Comparison of ENCODE assay signal across 23 mouse cellular contexts in genomic region chr7:141486239-141486638, GRCm38 (mm10). TPM values are rescaled to one million over a fixed set of nuclear protein-coding genes. Genes with fewer than 3 reads are reported as not detected.
DNase-seq lines count a peak whose midpoint lies in the region.
"Had no signal": no experiment of that assay in that cellular context is flagged by ENCODE, and none has a peak within 500 bp of the region (broad histone marks: within the 10 kb centered on the region; RNA-seq: fewer than 3 reads in every experiment).

No protein-coding gene starts in this region.

- peaks cover 15% of the 10 kb centered on the region; the same call in 1 of the 2 replicates for H3K36me3 ChIP-seq in heart, embryonic 10.5 days
- H3K36me3 ChIP-seq: embryonic facial prominence, embryonic 13.5 days; forebrain, embryonic 12.5 days had no signal

- H3K27me3 ChIP-seq in heart, embryonic 10.5 days (ENCODE audit: insufficient read depth, poor library complexity, severe bottlenecking): peaks cover 15% of the 10 kb centered on the region
- H3K27me3 ChIP-seq: CH12.LX, Patski had no signal

- no peak overlapping the region for H3K27ac ChIP-seq in heart, embryonic 10.5 days
- H3K27ac ChIP-seq: embryonic facial prominence, embryonic 13.5 days; embryonic facial prominence, embryonic 15.5 days; forebrain, embryonic 10.5 days; forebrain, embryonic 12.5 days had no signal

- H3K9me3 ChIP-seq in heart, embryonic 10.5 days: no peaks in the 10 kb centered on the region
- H3K9me3 ChIP-seq: embryonic facial prominence, embryonic 13.5 days; embryonic facial prominence, embryonic 15.5 days; forebrain, embryonic 10.5 days; forebrain, embryonic 12.5 days had no signal

- DNase-seq in cerebellum, adult 11-12 months: peak; percentile 65
- DNase-seq in cerebellum, adult 18-20 months: no peak
- DNase-seq in cerebellum, adult 9-11 months: peak; percentile 66
- no peak for DNase-seq in cerebellum, adult 8-10 months
- peak; percentile 75 for DNase-seq in retina, postnatal 1 day
- DNase-seq in retina, embryonic 14.5 days (ENCODE audit: low spot score): no peak
- peak; percentile 48 for DNase-seq in brain, adult 2 months (ENCODE audit: low read depth, low spot score)
- DNase-seq in heart, embryonic 10.5 days (ENCODE audit: low spot score): no peak
- DNase-seq: adrenal gland, adult 8-10 months; adrenal gland, postnatal 14 days; adrenal gland, postnatal 36 days; B cell, adult 2 months; embryo, embryonic 11 days had no signal

- peaks cover 22% of the 10 kb centered on the region for H3K4me1 ChIP-seq in heart, embryonic 10.5 days

- H3K4me3 ChIP-seq in heart, embryonic 10.5 days: no peak overlapping the region
- H3K4me3 ChIP-seq: embryonic facial prominence, embryonic 13.5 days; embryonic facial prominence, embryonic 15.5 days; erythroblast, embryonic 14.5 days; forebrain, embryonic 10.5 days; forebrain, embryonic 12.5 days had no signal

- WGBS in heart, embryonic 10.5 days: 92% methylated on average over 1 of the region's 1 CpGs

RNA-seq across cellular contexts. Expression of gene Tspan4, which starts 11.2 kb away (rescaled TPM):
- polyA plus RNA-seq in heart, embryonic 10.5 days (2016; fragmentation: Nextera tagmentation; extraction: Ambion mirVana): 69.0 and 70.8 TPM in 2 replicates

RNA-seq across cellular contexts. Expression of gene Polr2l, which starts 11.3 kb away (rescaled TPM):
- polyA plus RNA-seq in heart, embryonic 10.5 days (2016; fragmentation: Nextera tagmentation; extraction: Ambion mirVana): 73.2 and 74.5 TPM in 2 replicates

RNA-seq across cellular contexts. Expression of gene Cd151, which starts 19.0 kb away (rescaled TPM):
- polyA plus RNA-seq in heart, embryonic 10.5 days (2016; fragmentation: Nextera tagmentation; extraction: Ambion mirVana): 23.1 and 38.2 TPM in 2 replicates

RNA-seq across cellular contexts. Expression of gene Cracr2b, which starts 25.3 kb away (rescaled TPM):
- 14.0 and 14.6 TPM in 2 replicates for polyA plus RNA-seq in heart, embryonic 10.5 days (2016; fragmentation: Nextera tagmentation; extraction: Ambion mirVana)
- polyA plus RNA-seq: activated CD4-positive, CD25-positive, alpha-beta regulatory T cell, adult 4 months; CD4-positive, CD25-positive, alpha-beta regulatory T cell, adult 4 months; G1E had no signal

RNA-seq across cellular contexts. Expression of gene Pnpla2, which starts 31.2 kb away (rescaled TPM):
- polyA plus RNA-seq in heart, embryonic 10.5 days (2016; fragmentation: Nextera tagmentation; extraction: Ambion mirVana): 28.3 and 38.9 TPM in 2 replicates

Comparison
In these comparisons a context has a peak if more than half of its experiments do, and no peak if none do; other contexts are left out.
1. DNase-seq: peak in cerebellum, adult 11-12 months (single experiment), cerebellum, adult 9-11 months (single experiment), retina, postnatal 1 day (single experiment) and brain, adult 2 months (single experiment); none in cerebellum, adult 18-20 months (0 of 2), cerebellum, adult 8-10 months (single experiment), retina, embryonic 14.5 days (single experiment) and heart, embryonic 10.5 days (single experiment).